Mouse (Mus musculus): ENCODE measurements at regions not wholly inside any gene's neighbourhood (a gene's known extent, or its start where the extent isn't known, plus 50 kb on each side); places are given as distances from the start of the nearest gene placed in this dataset.

DNA sequence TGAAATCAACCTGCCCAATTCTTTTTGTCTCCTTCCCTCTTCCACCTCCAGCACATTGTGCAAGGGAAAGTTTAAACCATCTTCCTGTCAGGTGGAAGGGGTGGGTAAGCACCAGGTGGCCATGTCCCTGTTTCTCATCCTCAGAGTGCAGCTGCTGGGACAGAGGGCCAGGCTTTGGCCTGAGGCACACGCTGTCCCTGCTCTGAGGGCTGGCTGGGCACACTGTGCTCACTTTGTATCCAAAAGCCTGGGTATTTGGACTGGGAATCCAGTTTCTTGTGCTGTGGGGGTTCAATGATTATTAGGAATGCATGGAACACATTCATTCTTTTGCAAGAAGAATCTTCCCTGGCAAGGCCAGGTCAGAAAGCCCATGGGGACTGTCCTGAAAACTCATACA is 153.9 kb upstream of the Trp63 start:
- no peak for TF ChIP-seq CTCF (IDR thresholded peaks at IDR 0.05; ENCODE audit: low read depth)
- no peak for TF ChIP-seq EP300 (optimal IDR thresholded peaks at IDR 0.05)

All from stomach, postnatal 0 days (tissue).